Mouse (Mus musculus) duodenum, adult 2 months (tissue): ENCODE measurements around the gene Alkbh6. TPM values are rescaled to one million over a fixed set of nuclear protein-coding genes. Genes with fewer than 3 reads are reported as not detected.

Experiments used
- polyA plus RNA-seq: library from polyadenylated mRNA; depleted of rRNA; stranded (reverse); fragments of >200 nt; gene quantifications from 2 replicates; pipeline ENCODE4 v1.2.3, GENCODE M21; 2012; ENCODE audit warnings: low replicate concordance; rRNA removed

Alkbh6 gene
- polyA plus RNA-seq = 154 and 160 TPM in 2 replicates

GRCm38 (mm10) chr7:30308076-30309005 is at the start of gene Alkbh6:
Gene Alkbh6, plus strand, starts transcription at chr7:30308717.

GRCm38 (mm10) chr7:30279951-30280669 is 28.4 kb upstream of the Alkbh6 start, which contains the start of the genes Thap8 and Wdr62:
Gene Thap8, plus strand, starts transcription at chr7:30280094.
Gene Wdr62, minus strand, starts transcription at chr7:30280419.

GRCm38 (mm10) chr7:30291215-30292131 is 17.0 kb upstream of the Alkbh6 start, which contains the start of gene Clip3:
Gene Clip3, plus strand, starts transcription at chr7:30291728.

GRCm38 (mm10) chr7:30314721-30315155 is 6.2 kb downstream of the Alkbh6 start, which contains the start of gene Syne4:
Gene Syne4, plus strand, starts transcription at chr7:30314807.

GRCm38 (mm10) chr7:30321539-30322284 is 13.2 kb downstream of the Alkbh6 start, which contains the start of gene E130208F15Rik:
Gene E130208F15Rik, plus strand, starts transcription at chr7:30321740.

GRCm38 (mm10) chr7:30323795-30324194 is 15.3 kb downstream of the Alkbh6 start, which contains the start of gene Sdhaf1:
Gene Sdhaf1, minus strand, starts transcription at chr7:30323895.

GRCm38 (mm10) chr7:30362652-30363343 is 54.3 kb downstream of the Alkbh6 start, which contains the start of gene Lrfn3:
Gene Lrfn3, minus strand, starts transcription at chr7:30362772.

Other genes with a start within 250 kb of the Alkbh6 start
- 0.07 TPM in 1 of 2 replicates, not detected in the other for gene Zfp82, start 235.8 kb upstream of the Alkbh6 start, polyA plus RNA-seq
- gene Gm26920, start 218.3 kb upstream of the Alkbh6 start, polyA plus RNA-seq = 0.14 TPM in 1 of 2 replicates, not detected in the other
- 0.65 and 0.99 TPM in 2 replicates for gene Zfp566, start 218.2 kb upstream of the Alkbh6 start, polyA plus RNA-seq
- 3.1 and 6.6 TPM in 2 replicates for gene Zfp260, start 213.9 kb upstream of the Alkbh6 start, polyA plus RNA-seq
- gene Zfp382, start 186.8 kb upstream of the Alkbh6 start, polyA plus RNA-seq = 0.23 TPM in 1 of 2 replicates, not detected in the other
- 1.4 and 1.6 TPM in 2 replicates for gene Zfp146, start 139.0 kb upstream of the Alkbh6 start, polyA plus RNA-seq
- gene Cox7a1, start 124.6 kb upstream of the Alkbh6 start, polyA plus RNA-seq = 40.1 and 164 TPM in 2 replicates
- 492 and 665 TPM in 2 replicates for gene Capns1, start 109.9 kb upstream of the Alkbh6 start, polyA plus RNA-seq
- gene Polr2i, start 76.8 kb upstream of the Alkbh6 start, polyA plus RNA-seq = 76.0 and 78.7 TPM in 2 replicates
- 23.6 and 33.8 TPM in 2 replicates for gene Tbcb, start 76.4 kb upstream of the Alkbh6 start, polyA plus RNA-seq
- not detected in 2 replicates for gene Ovol3, start 73.0 kb upstream of the Alkbh6 start, polyA plus RNA-seq
- gene Thap8, start 28.6 kb upstream of the Alkbh6 start, polyA plus RNA-seq = 0.14 TPM in 1 of 2 replicates, not detected in the other
- gene Wdr62, start 28.3 kb upstream of the Alkbh6 start, polyA plus RNA-seq = 13.0 and 14.3 TPM in 2 replicates
- gene Clip3, start 17.0 kb upstream of the Alkbh6 start, polyA plus RNA-seq = 3.8 and 4.8 TPM in 2 replicates
- gene Syne4, start 6.1 kb downstream of the Alkbh6 start, polyA plus RNA-seq = 9.8 and 29.1 TPM in 2 replicates
- 1.2 and 2.4 TPM in 2 replicates for gene E130208F15Rik, start 13.0 kb downstream of the Alkbh6 start, polyA plus RNA-seq
- gene Sdhaf1, start 15.2 kb downstream of the Alkbh6 start, polyA plus RNA-seq = 32.9 and 60.3 TPM in 2 replicates
- gene Lrfn3, start 54.1 kb downstream of the Alkbh6 start, polyA plus RNA-seq = 27.9 and 30.8 TPM in 2 replicates
- gene Tyrobp, start 105.0 kb downstream of the Alkbh6 start, polyA plus RNA-seq = 49.1 and 124 TPM in 2 replicates
- gene Hcst, start 111.1 kb downstream of the Alkbh6 start, polyA plus RNA-seq = 11.5 and 53.7 TPM in 2 replicates
- 5.3 and 8.6 TPM in 2 replicates for gene Nfkbid, start 113.0 kb downstream of the Alkbh6 start, polyA plus RNA-seq
- 24.5 and 168 TPM in 2 replicates for gene Aplp1, start 136.8 kb downstream of the Alkbh6 start, polyA plus RNA-seq
- 0.39 TPM in 1 of 2 replicates, not detected in the other for gene Kirrel2, start 149.0 kb downstream of the Alkbh6 start, polyA plus RNA-seq
- gene Nphs1, start 149.6 kb downstream of the Alkbh6 start, polyA plus RNA-seq = 2.5 TPM in 1 of 2 replicates, not detected in the other
- gene Prodh2, start 184.9 kb downstream of the Alkbh6 start, polyA plus RNA-seq = 2.3 and 37.6 TPM in 2 replicates
- gene Arhgap33, start 226.3 kb downstream of the Alkbh6 start, polyA plus RNA-seq = 10.8 and 15.1 TPM in 2 replicates
- gene Hspb6, start 243.5 kb downstream of the Alkbh6 start, polyA plus RNA-seq = 56.3 and 114 TPM in 2 replicates
- 3.6 and 5.5 TPM in 2 replicates for gene Proser3, start 243.6 kb downstream of the Alkbh6 start, polyA plus RNA-seq